Mouse (Mus musculus) kidney, postnatal 10 days (tissue): ENCODE measurements around the gene Pou1f1.

ENCODE experiments used
- DNase-seq: peaks from one replicate; pipeline ENCODE4 v3.0.0; 2021; ENCODE audit warnings: mixed read lengths

Pou1f1 gene

DNA sequence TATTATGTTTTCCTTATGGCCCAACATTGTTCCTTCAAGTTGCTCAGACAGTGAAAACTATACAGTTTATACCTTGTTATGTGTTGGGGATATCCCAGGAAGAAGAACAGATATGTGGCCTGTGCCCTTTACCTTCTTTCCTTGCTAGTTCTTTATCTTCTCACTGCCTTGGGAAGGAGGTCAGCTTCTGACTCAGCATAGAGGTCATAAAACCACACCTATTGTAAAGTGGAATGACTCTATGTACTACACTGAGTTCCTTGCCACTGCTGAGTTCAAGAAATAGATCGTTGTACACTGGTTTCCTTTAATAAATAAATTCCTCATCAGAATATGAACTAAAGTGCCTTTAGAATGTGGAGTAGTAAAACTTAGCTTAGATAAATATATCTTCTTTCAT, 44.6 kb downstream of the Pou1f1 start:
- no peak for DNase-seq

DNA sequence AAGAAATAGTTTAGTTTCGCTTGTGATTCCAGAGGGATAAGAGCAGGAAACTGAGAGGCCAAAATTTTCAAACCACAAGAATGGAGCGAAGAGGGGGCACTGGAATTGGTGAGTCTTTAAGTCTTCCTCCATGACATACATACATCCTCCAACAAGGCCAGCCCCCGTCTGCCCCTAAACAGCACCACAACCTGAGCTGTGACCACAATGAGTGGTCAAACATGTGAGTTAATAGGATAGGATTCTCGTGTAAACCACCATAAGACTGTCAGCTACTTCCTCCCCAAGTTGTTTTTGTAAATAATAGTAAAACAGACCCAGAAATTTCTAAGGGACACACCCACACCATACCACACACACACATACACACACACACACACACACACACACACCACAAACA, 48.5 kb downstream of the Pou1f1 start:
- no peak for DNase-seq

DNA sequence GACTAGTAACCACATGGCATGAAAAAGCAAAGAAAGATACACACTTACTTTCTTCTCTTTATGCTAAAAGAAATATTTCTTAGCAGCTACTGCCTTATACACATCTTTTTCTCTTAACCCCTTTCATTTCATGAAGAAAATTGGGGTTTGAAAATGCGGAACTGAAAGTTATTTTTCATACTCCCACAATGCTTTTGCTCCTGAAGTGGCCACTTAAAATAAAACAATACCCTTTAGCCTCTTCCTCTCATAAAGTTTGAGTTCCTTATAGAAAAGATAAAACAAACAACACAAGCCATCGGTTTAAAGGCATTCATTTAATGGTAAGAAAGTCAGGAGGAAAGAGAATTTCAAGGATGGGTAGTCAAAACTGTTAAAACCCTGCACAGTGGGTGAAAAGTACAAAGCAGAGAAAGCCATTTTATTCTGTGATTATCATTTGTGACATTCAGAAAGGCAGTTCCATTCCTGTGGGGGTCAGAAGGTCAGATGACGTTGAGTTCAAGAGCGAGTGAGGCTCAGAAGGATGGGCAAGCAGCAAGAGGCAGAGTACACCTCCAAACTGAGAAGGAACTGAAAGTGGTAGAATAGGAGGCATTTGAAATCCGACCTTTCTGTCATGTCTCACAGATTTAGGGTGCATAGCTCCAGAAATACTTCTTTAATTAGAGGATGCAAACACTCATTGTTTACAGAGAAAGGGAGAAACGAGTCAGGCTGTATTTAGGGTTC, 57.2 kb downstream of the Pou1f1 start:
- no peak for DNase-seq
